Mouse (Mus musculus): ENCODE data around the gene Ankrd49.

Ankrd49 gene

DNA sequence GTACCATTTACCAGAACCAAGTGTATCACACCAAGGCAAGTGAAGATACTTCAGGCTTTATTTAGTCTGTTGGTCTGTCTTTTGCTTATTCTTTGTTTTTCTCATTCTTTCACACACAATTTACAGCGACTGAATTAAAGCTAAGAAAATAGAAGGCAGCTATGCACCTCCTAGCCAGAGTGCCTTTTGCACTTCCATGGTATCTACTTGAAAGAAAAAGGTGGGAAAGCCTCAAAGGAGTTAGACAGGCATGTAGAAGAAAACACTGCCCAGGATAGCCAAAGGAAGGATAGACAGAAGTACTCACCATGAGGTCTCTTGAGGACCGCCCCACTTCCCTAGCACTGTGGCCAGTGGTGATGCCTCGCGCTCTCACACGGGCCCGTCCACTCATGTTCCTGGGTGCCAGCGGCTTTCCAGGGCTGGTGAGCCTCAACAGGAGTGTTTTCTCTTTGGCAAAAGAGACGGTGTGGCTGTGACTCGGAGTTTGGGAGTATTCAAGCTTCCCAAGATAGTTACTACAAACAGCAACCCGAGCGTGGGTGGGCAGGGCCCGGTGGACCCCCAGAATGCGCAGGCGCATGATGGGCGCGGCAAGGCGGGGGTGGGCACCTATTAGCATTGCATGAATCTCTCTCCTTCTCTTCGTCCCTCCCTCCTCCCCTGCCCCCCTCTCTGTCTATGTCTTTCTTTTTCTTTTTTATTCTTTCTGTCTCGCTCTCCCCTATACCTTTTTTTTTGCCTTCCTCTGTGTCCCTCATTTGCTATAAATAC, 44.3 kb downstream of the Ankrd49 start, which contains the start of gene Piwil4:
Piwil4 (minus strand) TSS at position 583 of the 774 bp plus-strand sequence.
- DNase-seq (ENCODE audit: low read depth, low spot score): no peak

GRCm38 (mm10) chr9:14739498-14740150, 45.0 kb downstream of the Ankrd49 start:
- no peak for DNase-seq (ENCODE audit: low read depth, low spot score)

GRCm38 (mm10) chr9:14730941-14731541, 53.6 kb downstream of the Ankrd49 start:
- peak; percentile 67 for DNase-seq (ENCODE audit: low read depth, low spot score)

Measured in ZHBTc4 (cell line).